Mouse (Mus musculus): ENCODE results near the gene Slc12a8. TPM values are rescaled to one million over a fixed set of nuclear protein-coding genes. Genes with fewer than 3 reads are reported as not detected.

Gene Slc12a8
- polyA plus RNA-seq, 1 experiment from 2014 or later = 0.72 TPM

DNA sequence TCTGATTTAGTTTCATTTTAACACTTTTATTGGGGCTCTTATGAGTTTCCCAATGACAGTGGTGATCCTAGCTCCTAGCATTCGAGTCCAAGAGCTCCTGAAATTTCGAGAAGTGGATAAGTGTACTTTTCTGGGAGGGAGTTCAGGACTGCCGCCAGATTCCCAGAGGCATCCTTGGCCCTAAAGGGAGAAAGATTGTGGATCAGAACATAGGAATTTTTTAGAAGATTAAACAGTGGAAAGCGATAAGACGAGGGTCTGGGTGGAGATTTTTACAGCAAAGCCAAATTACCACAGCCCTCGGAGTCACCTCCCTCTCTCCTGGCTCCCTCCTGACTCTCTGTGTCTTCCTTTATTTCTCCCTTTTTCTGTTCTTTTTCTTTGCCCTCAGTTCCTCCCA, 58.6 kb downstream of the Slc12a8 start:
- Histone ChIP-seq H3K4me3 (no peak overlapping the region), H3K9me3 (no peaks in the 10 kb centered on the region), H3K4me1 (peaks cover 27% of the 10 kb centered on the region), H3K27me3 (no peaks in the 10 kb centered on the region), H3K36me3 (no peaks in the 10 kb centered on the region), H3K27ac (no peak overlapping the region), H3K4me2 (no peak overlapping the region), H3K9ac (no peak overlapping the region)
- ATAC-seq (ENCODE audit: insufficient number of reproducible peaks, low FRiP score, low TSS enrichment, low read depth) = no peak
- 58% methylated on average over 6 of the region's 6 CpGs for WGBS

GRCm38 (mm10) chr16:33576271-33577189, 59.4 kb downstream of the Slc12a8 start:
- Histone ChIP-seq H3K4me1 (peaks cover 34% of the 10 kb centered on the region), H3K27ac (peak overlapping the region; percentile 38), H3K36me3 (no peaks in the 10 kb centered on the region), H3K4me2 (0 out of 2 replicates have a peak overlapping the region, but pooled peaks have one; percentile 5), H3K4me3 (no peak overlapping the region), H3K9ac (no peak overlapping the region), H3K9me3 (no peaks in the 10 kb centered on the region), H3K27me3 (no peaks in the 10 kb centered on the region)
- WGBS = 75% methylated on average over 36 of the region's 36 CpGs
- ATAC-seq (ENCODE audit: insufficient number of reproducible peaks, low FRiP score, low TSS enrichment, low read depth) = no peak; the same call in 1 of the 2 replicates

DNA sequence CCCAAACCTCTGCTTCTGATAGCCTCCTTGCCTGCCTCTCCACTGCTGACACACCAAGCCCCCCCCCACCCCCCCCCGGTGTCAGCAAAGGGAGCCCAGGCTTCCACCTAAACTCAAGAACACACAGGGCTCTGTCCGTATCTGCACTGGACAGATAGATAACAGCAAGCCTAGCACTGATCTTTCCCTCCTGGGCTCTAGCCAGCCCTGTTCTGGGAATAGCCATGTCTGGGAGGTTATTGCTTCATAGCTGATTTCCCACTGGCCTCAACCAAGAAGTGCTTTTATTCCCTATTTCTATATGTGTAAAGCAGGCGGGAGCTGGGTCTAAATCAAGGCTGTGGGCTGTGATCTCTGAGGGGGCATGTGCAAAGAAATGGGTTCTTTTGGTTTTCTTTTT, 61.3 kb downstream of the Slc12a8 start:
- no peaks in the 10 kb centered on the region for H3K9me3 ChIP-seq
- no peak overlapping the region for H3K9ac ChIP-seq
- H3K4me1 ChIP-seq = peaks cover 41% of the 10 kb centered on the region
- H3K36me3 ChIP-seq = no peaks in the 10 kb centered on the region
- no peak overlapping the region for H3K4me2 ChIP-seq
- no peak for ATAC-seq (ENCODE audit: insufficient number of reproducible peaks, low FRiP score, low TSS enrichment, low read depth)
- no peaks in the 10 kb centered on the region for H3K27me3 ChIP-seq
- WGBS = 75% methylated on average over 3 of the region's 3 CpGs
- H3K27ac ChIP-seq = no peak overlapping the region
- no peak overlapping the region for H3K4me3 ChIP-seq

GRCm38 (mm10) chr16:33580331-33580730, 63.2 kb downstream of the Slc12a8 start:
- Histone ChIP-seq H3K27ac (peak overlapping the region; percentile 67), H3K9ac (no peak overlapping the region), H3K4me3 (no peak overlapping the region), H3K27me3 (no peaks in the 10 kb centered on the region), H3K9me3 (no peaks in the 10 kb centered on the region), H3K36me3 (no peaks in the 10 kb centered on the region), H3K4me2 (no peak overlapping the region), H3K4me1 (peaks cover 58% of the 10 kb centered on the region)
- no peak for ATAC-seq (ENCODE audit: insufficient number of reproducible peaks, low FRiP score, low TSS enrichment, low read depth)
- 85% methylated on average over 2 of the region's 2 CpGs for WGBS

- Histone ChIP-seq H3K4me3 (no peak overlapping the region), H3K4me1 (peaks cover 56% of the 10 kb centered on the region), H3K36me3 (no peaks in the 10 kb centered on the region), H3K27me3 (no peaks in the 10 kb centered on the region), H3K27ac (peak overlapping the region; percentile 67), H3K9ac (no peak overlapping the region), H3K9me3 (no peaks in the 10 kb centered on the region), H3K4me2 (no peak overlapping the region)
- ATAC-seq (ENCODE audit: insufficient number of reproducible peaks, low FRiP score, low TSS enrichment, low read depth) = peak; percentile 45; the same call in 1 of the 2 replicates
Measured at GRCm38 (mm10) chr16:33580736-33581241, 63.7 kb downstream of the Slc12a8 start.

DNA sequence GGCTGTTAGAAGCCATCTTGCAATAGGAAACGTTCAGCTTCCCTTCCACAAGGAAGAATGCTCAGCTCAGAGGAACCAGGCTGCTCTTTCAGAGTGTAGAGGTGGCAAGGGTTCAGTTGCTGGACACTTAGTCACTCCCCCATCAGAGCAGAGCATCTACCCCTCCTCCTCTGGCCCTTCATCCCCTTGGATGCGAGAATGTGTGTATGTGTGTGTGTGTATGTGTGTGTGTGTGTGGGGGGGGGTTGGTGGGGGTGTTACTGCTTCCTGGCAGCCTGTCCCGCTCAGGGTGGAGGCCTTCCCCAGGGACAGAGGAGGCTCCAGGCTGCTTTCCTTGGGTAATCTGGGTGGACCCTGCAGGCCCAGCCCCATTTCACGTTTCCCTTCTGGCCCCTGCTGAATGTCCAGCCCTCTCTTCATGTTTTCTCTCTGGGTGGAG, 64.6 kb downstream of the Slc12a8 start:
- no peaks in the 10 kb centered on the region for H3K36me3 ChIP-seq
- no peak for ATAC-seq (ENCODE audit: insufficient number of reproducible peaks, low FRiP score, low TSS enrichment, low read depth)
- H3K4me3 ChIP-seq = no peak overlapping the region
- H3K27me3 ChIP-seq = no peaks in the 10 kb centered on the region
- no peak overlapping the region for H3K4me2 ChIP-seq
- no peaks in the 10 kb centered on the region for H3K9me3 ChIP-seq
- WGBS = 49% methylated on average over 4 of the region's 4 CpGs
- peaks cover 50% of the 10 kb centered on the region for H3K4me1 ChIP-seq
- no peak overlapping the region for H3K9ac ChIP-seq
- H3K27ac ChIP-seq = peak overlapping the region; percentile 67; the same call in 1 of the 2 replicates

- H3K9me3 ChIP-seq = no peaks in the 10 kb centered on the region
- H3K27ac ChIP-seq = no peak overlapping the region
- no peak overlapping the region for H3K9ac ChIP-seq
- H3K27me3 ChIP-seq = no peaks in the 10 kb centered on the region
- no peak overlapping the region for H3K4me3 ChIP-seq
- H3K4me2 ChIP-seq = no peak overlapping the region
- WGBS = 89% methylated on average over 8 of the region's 8 CpGs
- ATAC-seq (ENCODE audit: insufficient number of reproducible peaks, low FRiP score, low TSS enrichment, low read depth) = no peak
- no peaks in the 10 kb centered on the region for H3K36me3 ChIP-seq
- H3K4me1 ChIP-seq = peaks cover 52% of the 10 kb centered on the region
Measured at GRCm38 (mm10) chr16:33582495-33582894, 65.4 kb downstream of the Slc12a8 start.

DNA sequence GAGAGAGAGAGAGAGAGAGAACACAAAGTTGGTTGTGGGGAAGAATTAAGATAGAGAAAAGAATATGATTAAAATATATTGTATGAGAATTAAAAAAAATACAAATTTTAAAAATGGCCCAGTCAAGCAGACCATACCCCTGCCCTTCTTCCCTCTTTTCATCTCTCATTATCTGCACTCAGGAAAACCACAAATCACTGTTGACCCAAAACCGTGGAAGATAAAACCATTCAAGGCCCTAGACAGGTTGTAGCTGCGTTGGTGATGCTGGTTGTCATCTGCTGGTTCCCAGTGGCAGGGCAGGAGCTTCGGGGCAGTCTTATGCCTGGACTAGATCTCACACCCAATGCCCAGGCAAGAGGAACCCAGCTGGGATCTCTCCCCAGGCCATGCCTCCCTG, 66.2 kb downstream of the Slc12a8 start:
- H3K4me1 ChIP-seq = peaks cover 59% of the 10 kb centered on the region
- H3K36me3 ChIP-seq = no peaks in the 10 kb centered on the region
- no peak for ATAC-seq (ENCODE audit: insufficient number of reproducible peaks, low FRiP score, low TSS enrichment, low read depth)
- H3K4me2 ChIP-seq = no peak overlapping the region; the same call in 1 of the 2 replicates
- H3K9ac ChIP-seq = no peak overlapping the region
- H3K27me3 ChIP-seq = no peaks in the 10 kb centered on the region
- peak overlapping the region; percentile 81 for H3K27ac ChIP-seq
- H3K4me3 ChIP-seq = no peak overlapping the region
- WGBS = 65% methylated on average over 3 of the region's 3 CpGs
- H3K9me3 ChIP-seq = no peaks in the 10 kb centered on the region

- H3K9ac ChIP-seq = no peak overlapping the region
- peaks cover 59% of the 10 kb centered on the region for H3K4me1 ChIP-seq
- H3K9me3 ChIP-seq = no peaks in the 10 kb centered on the region
- H3K27ac ChIP-seq = peak overlapping the region; percentile 81
- peak overlapping the region; percentile 43 for H3K4me2 ChIP-seq
- H3K4me3 ChIP-seq = peak overlapping the region; percentile 18
- no peak for ATAC-seq (ENCODE audit: insufficient number of reproducible peaks, low FRiP score, low TSS enrichment, low read depth)
- 21% methylated on average over 19 of the region's 19 CpGs for WGBS
- H3K27me3 ChIP-seq = no peaks in the 10 kb centered on the region
- H3K36me3 ChIP-seq = no peaks in the 10 kb centered on the region
Measured at GRCm38 (mm10) chr16:33583881-33584454, 66.8 kb downstream of the Slc12a8 start.

DNA sequence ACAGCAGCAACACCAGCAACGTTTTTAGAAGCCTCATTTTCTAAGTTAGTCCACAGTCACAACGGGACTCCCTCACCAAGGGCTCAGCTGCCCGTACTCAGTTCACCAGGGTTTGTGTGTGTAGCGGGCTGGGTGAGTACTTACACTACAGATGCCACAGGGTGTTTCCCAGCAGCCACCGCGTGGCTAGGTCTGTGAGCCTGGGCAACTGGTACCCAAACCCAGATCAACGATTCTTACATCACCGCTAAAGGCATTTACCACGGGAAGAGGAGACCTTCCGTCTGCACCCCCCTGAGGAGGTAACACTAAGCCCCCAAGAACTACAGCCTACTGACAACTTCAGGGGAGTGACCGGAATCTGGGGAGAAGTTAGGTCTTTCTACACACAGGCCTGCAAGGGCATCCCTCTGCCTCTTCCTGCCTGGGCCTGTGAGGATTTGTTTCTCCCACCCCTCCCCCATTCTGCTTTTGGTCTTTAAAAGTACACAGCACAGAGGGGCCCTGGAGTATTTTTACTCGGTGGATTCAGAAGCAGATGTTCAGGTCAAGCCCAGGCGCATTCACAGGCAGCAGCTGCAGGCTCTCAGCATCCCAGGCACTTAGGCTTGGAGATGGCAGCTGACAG, 67.4 kb downstream of the Slc12a8 start:
- Histone ChIP-seq H3K9ac (no peak overlapping the region), H3K27ac (peak overlapping the region; percentile 81), H3K4me3 (peak overlapping the region; percentile 18), H3K4me1 (peaks cover 61% of the 10 kb centered on the region), H3K27me3 (no peaks in the 10 kb centered on the region), H3K4me2 (peak overlapping the region; percentile 43), H3K9me3 (no peaks in the 10 kb centered on the region), H3K36me3 (no peaks in the 10 kb centered on the region)
- 11% methylated on average over 13 of the region's 13 CpGs for WGBS
- ATAC-seq (ENCODE audit: insufficient number of reproducible peaks, low FRiP score, low TSS enrichment, low read depth) = no peak

DNA sequence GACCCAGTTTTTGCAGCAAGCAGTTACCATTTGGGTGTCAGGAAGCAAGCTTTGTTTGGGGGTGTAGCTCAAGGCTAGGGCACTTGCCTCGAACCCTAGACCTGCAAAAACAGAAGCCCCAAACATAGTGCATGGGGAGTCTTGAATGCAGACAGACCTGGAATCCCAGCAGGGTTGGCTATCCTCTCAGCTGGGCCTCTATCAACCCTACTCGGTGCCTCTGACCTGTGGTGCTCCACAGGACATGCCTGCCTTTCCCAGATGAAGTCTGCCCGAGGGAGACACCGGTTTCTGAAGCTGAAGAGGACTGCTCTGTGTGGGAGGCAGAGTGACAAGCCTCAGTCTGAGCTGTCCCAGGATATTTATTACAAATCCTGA, 67.9 kb downstream of the Slc12a8 start:
- H3K9ac ChIP-seq = no peak overlapping the region
- peaks cover 61% of the 10 kb centered on the region for H3K4me1 ChIP-seq

More for the DNA sequence above, 67.9 kb downstream of the Slc12a8 start:
- Histone ChIP-seq H3K9me3 (no peaks in the 10 kb centered on the region), H3K27ac (peak overlapping the region; percentile 81), H3K36me3 (no peaks in the 10 kb centered on the region), H3K27me3 (no peaks in the 10 kb centered on the region), H3K4me2 (no peak overlapping the region), H3K4me3 (no peak overlapping the region)
- WGBS = 25% methylated on average over 4 of the region's 4 CpGs
- ATAC-seq (ENCODE audit: insufficient number of reproducible peaks, low FRiP score, low TSS enrichment, low read depth) = no peak

Measured in limb, embryonic 15.5 days (tissue).